Mouse (Mus musculus) hindbrain, embryonic 12.5 days (tissue): ENCODE data around the gene Wdr13. TPM values are rescaled to one million over a fixed set of nuclear protein-coding genes. Genes with fewer than 3 reads are reported as not detected.
A peak's percentile ranks its signal among the peaks of the same experiment; 100 is the strongest.

Experiments
- ATAC-seq: fragments of 200-750 bp; cut with Nextera tagmentation; 2 replicates; pipeline ENCODE4 v1.8.0; 2017; ENCODE audit warnings: moderate TSS enrichment; ENCODE audit not compliant: low FRiP score
- H3K27ac ChIP-seq: fragments of 300-500 bp; sonication (generic); 2 replicates; pipeline ENCODE4 v1.5.1; 2016; ENCODE audit warnings: mild to moderate bottlenecking
- H3K27me3 ChIP-seq: fragments of 300-500 bp; sonication (generic); 2 replicates; pipeline ENCODE4 v1.6.1; 2016; ENCODE audit warnings: mild to moderate bottlenecking
- H3K36me3 ChIP-seq: fragments of 300-500 bp; sonication (generic); 2 replicates; pipeline ENCODE4 v1.6.1; 2016; ENCODE audit warnings: mild to moderate bottlenecking
- H3K4me1 ChIP-seq: fragments of 300-500 bp; sonication (generic); 2 replicates; pipeline ENCODE4 v1.6.1; 2016
- H3K4me2 ChIP-seq: fragments of 300-500 bp; sonication (generic); replicated peaks from 2 replicates; pipeline ENCODE4 v1.6.1; 2016; ENCODE audit warnings: mild to moderate bottlenecking
- H3K4me3 ChIP-seq: fragments of 300-500 bp; sonication (generic); 2 replicates; pipeline ENCODE4 v1.5.1; 2016; ENCODE audit warnings: mild to moderate bottlenecking
- H3K9ac ChIP-seq: fragments of 300-500 bp; sonication (generic); 2 replicates; pipeline ENCODE4 v1.6.1; 2016; ENCODE audit warnings: mild to moderate bottlenecking, moderate library complexity
- H3K9me3 ChIP-seq: fragments of 300-500 bp; sonication (generic); replicated peaks from 2 replicates; pipeline ENCODE4 v1.6.1; 2016; ENCODE audit warnings: mild to moderate bottlenecking
- WGBS: fragments of 180-500 bp; shearing (Covaris S2); methylation state at CpG from one replicate; pipeline ENCODE4 v1.1.7; 2016; 5-methylcytosine and 5-hydroxymethylcytosine counted together
- polyA plus RNA-seq: library from polyadenylated mRNA; unstranded; fragments of >200 nt; fragmentation: Nextera tagmentation; extraction: Ambion mirVana; gene quantifications from 2 replicates; pipeline ENCODE4 v1.2.1, GENCODE M21; 2016

The Wdr13 gene
- polyA plus RNA-seq, 1 experiment from 2014 or later: 42.6 TPM

DNA sequence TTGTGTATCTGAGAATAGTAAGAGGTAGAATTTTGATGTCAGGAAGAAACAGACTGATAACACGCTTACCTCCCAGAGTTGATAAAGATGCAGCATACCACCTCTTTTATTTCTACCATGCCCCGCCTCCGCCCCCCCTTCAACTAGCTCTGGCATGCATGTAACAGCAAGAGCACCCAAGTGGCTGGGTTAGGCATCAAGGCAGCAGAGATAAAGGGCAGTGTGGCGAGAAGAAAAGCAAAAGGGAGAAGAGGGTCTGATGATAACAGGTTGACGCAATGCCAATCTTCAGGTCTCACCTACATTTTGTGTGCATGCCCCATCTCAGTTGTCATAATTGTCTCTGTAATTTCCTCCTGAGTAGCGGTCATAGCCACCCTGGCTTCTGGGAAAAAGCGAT is 10.3 kb upstream of the Wdr13 start:
- Histone ChIP-seq H3K36me3 (peaks cover 18% of the 10 kb centered on the region; the same call in 1 of the 2 replicates), H3K9ac (no peak overlapping the region), H3K4me3 (no peak overlapping the region), H3K4me2 (no peak overlapping the region), H3K4me1 (peaks cover 9% of the 10 kb centered on the region), H3K27me3 (no peaks in the 10 kb centered on the region), H3K9me3 (no peaks in the 10 kb centered on the region), H3K27ac (no peak overlapping the region)
- ATAC-seq: no peak
- 92% methylated on average over 7 of the region's 7 CpGs for WGBS

DNA sequence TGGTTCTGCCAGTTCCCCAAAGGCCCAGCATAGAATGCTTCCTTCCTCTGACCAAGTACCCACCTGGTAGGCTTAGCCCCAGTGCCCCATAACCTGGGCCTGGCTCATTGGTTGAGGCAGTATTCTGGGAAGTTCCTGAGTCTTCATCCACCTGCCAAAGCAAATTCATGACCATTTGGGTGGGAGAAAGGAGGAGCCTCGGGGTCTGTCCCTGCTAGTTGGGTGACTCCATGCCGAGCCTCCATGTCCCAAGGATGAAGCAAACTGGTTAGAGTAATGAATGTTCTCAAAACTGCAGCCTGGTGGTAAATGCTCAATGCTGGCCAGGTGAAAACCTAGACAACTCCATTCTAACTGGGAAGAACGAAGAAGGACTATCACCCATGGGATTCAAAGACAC is 8.4 kb upstream of the Wdr13 start:
- 68% methylated on average over 3 of the region's 3 CpGs for WGBS
- H3K36me3 ChIP-seq: peaks cover 18% of the 10 kb centered on the region; the same call in 1 of the 2 replicates
- no peaks in the 10 kb centered on the region for H3K9me3 ChIP-seq
- H3K4me2 ChIP-seq: no peak overlapping the region
- H3K27me3 ChIP-seq: no peaks in the 10 kb centered on the region
- H3K27ac ChIP-seq: no peak overlapping the region
- no peak overlapping the region for H3K9ac ChIP-seq
- peaks cover 9% of the 10 kb centered on the region for H3K4me1 ChIP-seq
- no peak overlapping the region for H3K4me3 ChIP-seq
- no peak for ATAC-seq

DNA sequence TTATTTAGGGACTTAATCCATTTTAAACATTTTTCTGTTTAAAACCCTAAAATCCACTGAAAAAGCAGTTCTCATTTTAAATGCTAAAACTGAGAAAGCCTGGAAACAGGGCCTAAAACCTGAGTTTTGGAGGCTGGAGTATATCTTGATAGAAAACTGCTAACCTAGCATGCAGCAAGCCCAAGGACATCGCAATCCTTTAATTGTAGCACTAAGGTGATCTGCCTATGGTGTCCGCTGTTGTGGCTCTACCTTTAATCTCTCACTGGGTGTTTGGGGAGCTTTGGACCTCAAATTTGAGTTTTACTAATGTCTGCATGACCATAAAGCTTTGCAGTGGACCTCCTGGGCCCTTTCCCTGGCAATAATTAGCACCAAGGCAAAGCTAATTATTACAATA is 7.8 kb upstream of the Wdr13 start:
- ATAC-seq: no peak
- H3K27ac ChIP-seq: no peak overlapping the region
- peaks cover 9% of the 10 kb centered on the region for H3K4me1 ChIP-seq
- H3K9me3 ChIP-seq: no peaks in the 10 kb centered on the region
- WGBS: 85% methylated on average over 2 of the region's 2 CpGs
- H3K4me3 ChIP-seq: no peak overlapping the region
- no peaks in the 10 kb centered on the region for H3K27me3 ChIP-seq
- peaks cover 18% of the 10 kb centered on the region; the same call in 1 of the 2 replicates for H3K36me3 ChIP-seq
- no peak overlapping the region for H3K9ac ChIP-seq
- no peak overlapping the region for H3K4me2 ChIP-seq

DNA sequence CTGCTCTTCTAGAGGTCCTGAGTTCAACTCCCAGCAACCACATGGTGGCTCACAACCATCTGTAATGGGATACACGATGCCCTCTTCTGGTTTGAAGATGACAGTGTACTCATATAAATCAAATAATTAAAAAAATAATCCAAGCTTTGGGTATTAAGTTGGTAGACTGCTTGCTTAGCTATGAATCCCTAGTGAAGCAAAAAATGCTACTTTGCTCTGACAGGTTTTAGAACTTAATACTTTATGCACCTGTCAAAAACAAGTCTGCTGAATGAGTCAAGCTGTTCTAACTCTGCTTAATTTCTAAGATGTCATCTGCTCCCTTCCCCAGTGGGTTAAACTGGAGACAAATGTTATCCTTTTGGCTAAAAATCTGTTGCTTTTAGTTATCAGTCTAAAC is 6.8 kb upstream of the Wdr13 start:
- Histone ChIP-seq H3K27me3 (no peaks in the 10 kb centered on the region), H3K36me3 (peaks cover 18% of the 10 kb centered on the region; the same call in 1 of the 2 replicates), H3K9me3 (no peaks in the 10 kb centered on the region), H3K4me1 (peaks cover 9% of the 10 kb centered on the region), H3K4me2 (no peak overlapping the region), H3K9ac (no peak overlapping the region), H3K4me3 (no peak overlapping the region), H3K27ac (no peak overlapping the region)
- WGBS: 50% methylated on average over 1 of the region's 1 CpGs
- no peak for ATAC-seq

DNA sequence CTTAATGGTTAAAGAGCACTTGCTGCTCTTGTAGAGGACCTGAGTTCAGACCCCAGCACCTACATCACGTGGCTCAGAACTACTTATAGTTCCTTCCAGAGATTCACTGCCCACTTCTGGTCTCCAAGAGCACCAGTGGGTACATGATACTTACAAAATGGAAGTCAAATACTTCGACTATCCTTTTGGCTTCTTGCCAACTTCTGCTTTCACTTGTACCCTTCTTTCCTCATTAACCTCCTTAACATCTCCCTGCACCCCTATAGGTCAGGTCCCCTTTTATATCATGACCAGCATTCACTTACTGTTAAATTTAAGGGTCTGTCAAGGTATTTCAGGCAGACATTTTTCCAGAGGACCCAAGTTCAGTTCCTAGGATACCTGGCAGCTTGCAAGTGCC is 3.2 kb upstream of the Wdr13 start:
- Histone ChIP-seq H3K4me3 (no peak overlapping the region), H3K4me1 (peaks cover 3% of the 10 kb centered on the region; the same call in 1 of the 2 replicates), H3K9ac (no peak overlapping the region), H3K9me3 (no peaks in the 10 kb centered on the region), H3K36me3 (peaks cover 5% of the 10 kb centered on the region; the same call in 1 of the 2 replicates), H3K27ac (no peak overlapping the region), H3K4me2 (no peak overlapping the region), H3K27me3 (no peaks in the 10 kb centered on the region)
- ATAC-seq: no peak
- 47% methylated on average over 2 of the region's 2 CpGs for WGBS

DNA sequence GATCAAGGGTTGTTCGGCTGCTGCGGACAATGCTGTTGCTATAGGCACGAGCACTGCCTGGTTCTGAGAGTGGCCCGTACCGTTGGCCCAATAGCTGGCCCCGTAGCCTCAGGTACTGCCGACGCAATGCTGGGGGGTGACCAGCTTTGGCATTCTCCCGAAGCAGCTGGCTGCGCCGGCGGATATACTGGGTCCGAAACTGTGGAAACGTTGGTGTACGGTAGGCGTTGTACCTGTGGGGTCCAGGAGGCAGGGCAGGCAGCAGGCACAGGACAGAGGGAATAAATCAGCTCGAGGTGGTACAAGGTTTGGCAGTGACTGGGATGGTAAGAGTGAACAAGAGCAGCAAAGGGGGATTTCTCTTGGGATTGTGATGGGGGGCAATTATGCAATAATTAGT is 1.3 kb downstream of the Wdr13 start:
- no peak overlapping the region; the same call in 1 of the 2 replicates for H3K27ac ChIP-seq
- 93% methylated on average over 17 of the region's 17 CpGs for WGBS
- H3K9me3 ChIP-seq: no peaks in the 10 kb centered on the region
- peaks cover 14% of the 10 kb centered on the region for H3K36me3 ChIP-seq
- H3K9ac ChIP-seq: no peak overlapping the region
- peak overlapping the region; percentile 53 for H3K4me2 ChIP-seq
- ATAC-seq: peak; percentile 15; the same call in 1 of the 2 replicates
- H3K27me3 ChIP-seq: no peaks in the 10 kb centered on the region
- peak overlapping the region; percentile 53; the same call in 1 of the 2 replicates for H3K4me3 ChIP-seq
- peaks cover 3% of the 10 kb centered on the region; the same call in 1 of the 2 replicates for H3K4me1 ChIP-seq

DNA sequence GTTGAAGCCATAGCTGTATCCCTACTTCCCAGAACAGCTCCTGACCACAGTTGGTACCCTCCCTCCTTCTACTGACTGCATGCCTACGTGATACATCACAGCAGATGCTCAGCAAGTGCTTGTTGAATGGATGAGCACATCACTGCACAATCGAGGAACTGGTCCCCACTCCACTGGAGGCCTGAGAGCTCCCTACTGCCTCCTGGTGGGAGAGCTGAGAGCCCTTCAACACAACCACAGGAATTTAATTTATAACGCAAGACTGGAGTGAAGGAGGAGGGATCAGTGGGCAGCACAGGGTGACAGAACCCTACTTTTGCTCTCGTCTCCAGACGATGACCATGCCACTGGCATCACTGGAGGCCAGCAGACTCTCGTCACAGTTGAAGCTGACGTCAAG is 7.5 kb downstream of the Wdr13 start:
- Histone ChIP-seq H3K9me3 (no peaks in the 10 kb centered on the region; the same call in 1 of the 2 replicates), H3K9ac (no peak overlapping the region), H3K4me1 (no peaks in the 10 kb centered on the region), H3K36me3 (peaks cover 26% of the 10 kb centered on the region), H3K4me2 (no peak overlapping the region), H3K27me3 (no peaks in the 10 kb centered on the region), H3K27ac (no peak overlapping the region), H3K4me3 (no peak overlapping the region)
- ATAC-seq: no peak
- WGBS: 81% methylated on average over 7 of the region's 7 CpGs

DNA sequence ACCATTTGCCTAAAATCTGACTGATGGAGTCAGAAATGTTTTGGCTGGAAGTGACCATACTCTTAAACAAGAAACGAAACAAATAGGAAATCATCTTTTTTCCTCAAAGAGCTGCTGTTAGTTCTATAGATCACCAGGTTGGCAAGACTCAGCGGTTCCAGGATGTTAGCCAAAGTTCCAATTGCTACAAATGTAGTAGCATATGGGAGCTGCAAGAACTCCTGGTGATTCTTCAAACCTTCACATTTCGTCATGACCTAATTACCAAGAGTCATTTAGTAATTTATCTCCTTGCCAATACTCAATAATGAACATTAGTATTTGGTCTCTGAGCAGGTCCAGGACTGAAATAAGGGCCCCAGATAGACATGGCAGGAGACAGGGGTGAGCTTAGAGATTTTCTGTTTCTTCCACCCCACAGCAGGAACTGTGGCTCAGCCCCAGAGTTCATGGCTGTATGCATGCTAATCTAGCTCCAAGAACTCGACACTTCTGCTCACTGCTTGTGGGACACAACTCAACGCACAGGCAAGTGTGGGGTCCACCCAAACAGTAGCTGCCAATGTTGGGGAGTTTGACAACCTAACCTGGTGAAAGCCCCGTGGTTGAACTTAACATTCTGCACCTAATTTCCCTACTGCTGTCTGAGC is 8.7 kb downstream of the Wdr13 start:
- Histone ChIP-seq H3K4me2 (no peak overlapping the region), H3K27ac (no peak overlapping the region), H3K36me3 (peaks cover 22% of the 10 kb centered on the region), H3K9me3 (no peaks in the 10 kb centered on the region; the same call in 1 of the 2 replicates), H3K4me3 (no peak overlapping the region), H3K4me1 (no peaks in the 10 kb centered on the region), H3K9ac (no peak overlapping the region), H3K27me3 (no peaks in the 10 kb centered on the region)
- ATAC-seq: no peak
- 85% methylated on average over 6 of the region's 6 CpGs for WGBS

DNA sequence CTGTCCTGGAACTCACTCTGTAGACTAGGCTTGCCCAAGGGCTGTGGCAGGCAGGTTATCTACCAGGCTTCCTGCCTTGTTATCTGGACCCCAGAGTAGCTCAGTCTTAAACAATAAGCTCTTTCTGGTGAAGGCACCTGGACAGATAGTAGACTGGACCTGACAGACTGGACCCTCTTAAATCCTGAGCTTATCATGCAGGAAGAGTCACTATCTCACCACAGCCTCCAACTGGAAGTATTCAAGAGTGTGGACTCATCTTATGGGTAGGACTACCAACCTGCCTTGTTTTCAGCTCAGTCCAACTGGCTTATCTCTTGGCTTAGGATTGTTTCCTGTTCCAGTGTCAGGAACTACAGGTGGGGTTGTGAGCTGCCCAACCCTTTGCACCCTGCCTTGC is 15.4 kb downstream of the Wdr13 start:
- Histone ChIP-seq H3K36me3 (no peaks in the 10 kb centered on the region), H3K4me3 (no peak overlapping the region), H3K4me2 (no peak overlapping the region), H3K9me3 (no peaks in the 10 kb centered on the region), H3K27me3 (no peaks in the 10 kb centered on the region), H3K9ac (no peak overlapping the region), H3K4me1 (no peaks in the 10 kb centered on the region), H3K27ac (no peak overlapping the region)
- no peak for ATAC-seq

DNA sequence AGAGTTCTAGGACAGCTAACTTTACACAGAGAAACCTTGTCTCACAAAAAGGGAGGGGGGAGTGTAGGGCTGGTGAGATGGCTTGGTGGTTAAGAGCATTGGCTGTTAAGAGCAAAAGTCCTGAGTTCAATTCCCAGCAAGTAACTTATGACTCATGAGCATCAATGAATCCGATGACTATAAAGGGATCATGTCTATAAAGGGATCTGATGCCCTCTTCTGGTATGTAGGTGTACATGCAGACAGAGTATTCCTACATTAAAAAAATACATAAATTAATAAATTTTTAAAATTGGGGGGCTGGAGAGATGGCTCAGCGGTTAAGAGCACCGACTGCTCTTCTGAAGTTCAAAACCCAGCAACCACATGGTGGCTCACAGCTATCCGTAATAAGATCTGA is 17.4 kb downstream of the Wdr13 start:
- Histone ChIP-seq H3K36me3 (no peaks in the 10 kb centered on the region), H3K9ac (no peak overlapping the region), H3K4me1 (no peaks in the 10 kb centered on the region), H3K9me3 (no peaks in the 10 kb centered on the region), H3K27me3 (no peaks in the 10 kb centered on the region), H3K4me3 (no peak overlapping the region), H3K4me2 (no peak overlapping the region), H3K27ac (no peak overlapping the region)
- 77% methylated on average over 4 of the region's 4 CpGs for WGBS
- no peak for ATAC-seq

DNA sequence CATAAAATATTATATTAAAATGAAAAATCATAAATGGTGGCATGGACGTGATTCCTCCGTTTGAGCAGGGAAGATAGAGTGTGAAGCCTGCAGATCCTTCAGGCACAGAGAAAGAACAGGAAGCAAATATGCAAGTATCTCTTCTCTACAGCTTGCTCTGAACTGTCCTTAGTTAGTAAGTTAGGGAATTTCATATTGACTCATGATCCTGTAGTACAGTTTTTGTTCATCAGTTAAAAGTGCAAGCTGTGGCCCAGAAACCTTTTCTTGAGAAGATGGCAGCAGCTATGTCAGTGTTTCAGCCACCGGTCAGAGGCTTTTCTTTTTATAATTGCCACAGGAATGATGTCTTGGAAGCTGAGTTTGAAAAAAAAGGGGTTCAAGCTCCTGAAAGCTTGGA is 27.7 kb downstream of the Wdr13 start:
- WGBS: 89% methylated on average over 3 of the region's 3 CpGs
- Histone ChIP-seq H3K4me3 (no peak overlapping the region), H3K9ac (no peak overlapping the region), H3K27me3 (no peaks in the 10 kb centered on the region), H3K4me1 (0 out of 2 replicates have a peak, but pooled peaks cover 4% of the 10 kb centered on the region), H3K9me3 (no peaks in the 10 kb centered on the region), H3K4me2 (no peak overlapping the region), H3K36me3 (no peaks in the 10 kb centered on the region), H3K27ac (no peak overlapping the region)
- ATAC-seq: no peak

DNA sequence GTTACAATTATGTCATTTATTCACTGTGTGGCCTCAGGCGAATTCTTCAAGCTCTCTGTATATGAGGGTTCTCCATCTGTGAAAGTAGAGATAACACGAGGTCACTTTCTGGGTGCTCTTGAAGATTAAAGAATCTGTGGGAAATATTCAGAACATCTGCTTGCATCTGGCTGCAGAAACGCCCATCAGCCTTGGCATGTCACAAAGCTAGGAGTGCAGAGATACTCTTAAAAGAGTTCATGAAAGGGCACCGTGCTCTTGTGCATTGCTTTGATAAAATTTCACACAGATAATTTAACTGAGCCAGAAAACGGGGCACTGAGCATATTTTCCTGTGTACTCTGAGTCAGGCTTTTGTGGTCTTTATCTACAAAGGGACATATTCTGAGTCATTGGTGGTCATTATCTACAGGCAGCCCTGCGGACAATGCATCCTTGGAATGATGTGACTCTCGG is 30.5 kb downstream of the Wdr13 start:
- H3K9ac ChIP-seq: no peak overlapping the region
- no peaks in the 10 kb centered on the region for H3K36me3 ChIP-seq
- no peak for ATAC-seq
- no peak overlapping the region for H3K4me2 ChIP-seq
- 0 out of 2 replicates have a peak, but pooled peaks cover 4% of the 10 kb centered on the region for H3K4me1 ChIP-seq
- WGBS: 74% methylated on average over 7 of the region's 7 CpGs
- H3K27me3 ChIP-seq: no peaks in the 10 kb centered on the region
- H3K9me3 ChIP-seq: no peaks in the 10 kb centered on the region
- H3K4me3 ChIP-seq: no peak overlapping the region
- no peak overlapping the region for H3K27ac ChIP-seq

DNA sequence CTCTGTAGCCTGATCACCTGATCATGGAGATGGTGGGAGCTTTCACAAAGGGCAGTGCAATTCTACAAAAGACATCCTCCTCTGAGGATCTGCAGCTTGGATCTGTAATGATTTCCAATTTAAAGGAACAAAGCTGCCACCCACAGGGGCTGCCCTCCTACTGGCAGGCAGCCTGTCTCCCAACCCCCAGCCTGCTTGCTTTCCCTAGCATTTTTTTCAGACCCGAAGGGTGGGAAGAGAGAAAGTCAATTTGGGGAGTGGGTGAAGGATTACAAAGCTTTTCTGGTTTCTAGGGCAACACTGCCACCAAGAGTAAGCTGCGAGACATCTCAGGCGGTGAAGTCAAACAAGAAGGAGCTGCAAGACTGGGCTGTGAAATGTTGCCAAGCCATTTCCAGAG is 31.7 kb downstream of the Wdr13 start:
- H3K9me3 ChIP-seq: no peaks in the 10 kb centered on the region
- no peaks in the 10 kb centered on the region for H3K36me3 ChIP-seq
- no peak overlapping the region for H3K4me3 ChIP-seq
- 0 out of 2 replicates have a peak, but pooled peaks cover 4% of the 10 kb centered on the region for H3K4me1 ChIP-seq
- H3K27ac ChIP-seq: peak overlapping the region; percentile 79
- H3K9ac ChIP-seq: no peak overlapping the region
- H3K4me2 ChIP-seq: no peak overlapping the region
- WGBS: 20% methylated on average over 3 of the region's 3 CpGs
- H3K27me3 ChIP-seq: no peaks in the 10 kb centered on the region
- peak; percentile 46 for ATAC-seq
